Mouse (Mus musculus) mouse embryonic stem cell (cell line): Measurements from ENCODE around the gene Megf11.

Experiments used
- in situ Hi-C, 2 experiments: fragments of 300-500 bp; cut with MboI; formaldehyde crosslinking; loops; 1 replicate in 1 of 2; 3 replicates in 1 of 2; pipeline ENCODE4 v1.14.3; 2019 to 2020; ENCODE audit warnings: low sequenced_read_pairs in 2 of 2, low pct_unique_long_range_greater_than_20kb in 1 of 2, mixed read lengths in 1 of 2; ENCODE audit not compliant: unreplicated experiment in 1 of 2

The Megf11 gene

GRCm38 (mm10) chr9:64537821-64538220 is 152.4 kb downstream of the Megf11 start:
- in situ Hi-C loops, result no loop called here

GRCm38 (mm10) chr9:64542246-64542645 is 156.8 kb downstream of the Megf11 start:
- in situ Hi-C loops, result no loop called here

GRCm38 (mm10) chr9:64543125-64543524 is 157.7 kb downstream of the Megf11 start:
- in situ Hi-C loops, result no loop called here

GRCm38 (mm10) chr9:64546344-64546991 is 161.0 kb downstream of the Megf11 start:
- in situ Hi-C loops, result no loop called here

GRCm38 (mm10) chr9:64548332-64548731 is 162.9 kb downstream of the Megf11 start:
- in situ Hi-C loops, result no loop called here

- in situ Hi-C loops, result no loop called here
Observed at GRCm38 (mm10) chr9:64551307-64551706, 165.9 kb downstream of the Megf11 start.

GRCm38 (mm10) chr9:64552046-64552445 is 166.6 kb downstream of the Megf11 start:
- in situ Hi-C loops, result no loop called here

- in situ Hi-C loops, result no loop called here
Observed at GRCm38 (mm10) chr9:64553441-64553840, 168.0 kb downstream of the Megf11 start.

- in situ Hi-C loops, result no loop called here
Observed at GRCm38 (mm10) chr9:64555620-64556019, 170.2 kb downstream of the Megf11 start.

GRCm38 (mm10) chr9:64557110-64557745 is 171.8 kb downstream of the Megf11 start:
- in situ Hi-C loops, result no loop called here

- in situ Hi-C loops, result no loop called here
Observed at GRCm38 (mm10) chr9:64557846-64558530, 172.6 kb downstream of the Megf11 start.

- in situ Hi-C loops, result no loop called here
Observed at GRCm38 (mm10) chr9:64564315-64564767, 178.9 kb downstream of the Megf11 start.

- in situ Hi-C loops, result no loop called here
Observed at GRCm38 (mm10) chr9:64565915-64566314, 180.5 kb downstream of the Megf11 start.

GRCm38 (mm10) chr9:64566376-64566775 is 180.9 kb downstream of the Megf11 start:
- in situ Hi-C loops, result no loop called here

GRCm38 (mm10) chr9:64567482-64567881 is 182.1 kb downstream of the Megf11 start:
- in situ Hi-C loops, result no loop called here

- in situ Hi-C loops, result no loop called here
Observed at GRCm38 (mm10) chr9:64568467-64569260, 183.2 kb downstream of the Megf11 start.

GRCm38 (mm10) chr9:64570448-64570847 is 185.0 kb downstream of the Megf11 start:
- in situ Hi-C loops, result no loop called here

- in situ Hi-C loops, result no loop called here
Observed at GRCm38 (mm10) chr9:64571091-64571490, 185.7 kb downstream of the Megf11 start.

- in situ Hi-C loops, result no loop called here
Observed at GRCm38 (mm10) chr9:64572629-64573190, 187.3 kb downstream of the Megf11 start.
